Comparison of ENCODE assay signal across 13 mouse cellular contexts in the genomic region with DNA sequence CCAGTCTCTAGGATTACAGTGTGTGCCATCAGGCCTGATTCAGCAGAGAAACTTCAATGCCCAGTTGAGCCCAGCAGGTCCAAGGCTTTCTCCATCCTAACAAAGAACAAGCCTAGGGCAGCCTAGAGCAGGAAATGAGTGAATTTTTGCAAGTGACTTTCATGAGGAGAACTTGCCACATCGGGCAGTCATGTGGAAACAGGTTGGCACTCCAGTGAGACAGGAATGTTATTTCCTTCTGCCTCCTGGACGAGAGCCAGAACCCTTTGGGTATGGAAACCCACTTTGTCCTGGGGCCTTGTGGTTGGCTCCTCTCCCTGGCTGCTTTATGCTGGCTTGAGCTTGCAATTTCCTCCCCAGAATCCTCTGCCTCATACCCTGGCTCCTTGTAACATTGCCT. TPM values are rescaled to one million over a fixed set of nuclear protein-coding genes. Genes with fewer than 3 reads are reported as not detected.
DNase-seq lines count a peak whose midpoint lies in the region; ATAC-seq lines count a peak whose summit lies in the region.
"Had no signal": no experiment of that assay in that cellular context is flagged by ENCODE, and none has a peak within 500 bp of the region (broad histone marks: within the 10 kb centered on the region; RNA-seq: fewer than 3 reads in every experiment).

No protein-coding gene starts in this region.

- H3K9ac ChIP-seq in forebrain, embryonic 14.5 days (ENCODE audit: low read length), result no peak overlapping the region
- H3K9ac ChIP-seq: embryonic facial prominence, embryonic 13.5 days; midbrain, embryonic 12.5 days had no signal

- peak; percentile 68 for DNase-seq in forebrain, embryonic 14.5 days (ENCODE audit: low spot score)
- DNase-seq in forebrain, embryonic 10.5 days (ENCODE audit: extremely low spot score, low spot score), result no peak
- DNase-seq in 3134 (ENCODE audit: extremely low read depth, insufficient read length, low spot score), result peak; percentile 44
- peak; percentile 81 for DNase-seq in cerebellum, adult 9-11 months
- DNase-seq in kidney, postnatal 14 days, result peak; percentile 78
- no peak for DNase-seq in right cerebral cortex, postnatal 14 days
- no peak for DNase-seq in frontal cortex, adult 2 months (ENCODE audit: extremely low spot score in 1 of 2, low spot score in 1 of 2)
- DNase-seq in thymus, postnatal 4 days, result no peak
- DNase-seq: adrenal gland, postnatal 36 days; heart, adult 18-20 months; liver had no signal

- 0 out of 2 replicates have a peak, but pooled peaks cover 3% of the 10 kb centered on the region for H3K4me1 ChIP-seq in forebrain, embryonic 14.5 days (ENCODE audit: control insufficient read depth, insufficient read depth, low read length)
- peaks cover 5% of the 10 kb centered on the region for H3K4me1 ChIP-seq in forebrain, embryonic 10.5 days

- H3K4me3 ChIP-seq in forebrain, embryonic 14.5 days (ENCODE audit: low read depth, low read length), result no peak overlapping the region
- H3K4me3 ChIP-seq in forebrain, embryonic 10.5 days, result no peak overlapping the region
- H3K4me3 ChIP-seq: embryonic facial prominence, embryonic 13.5 days; midbrain, embryonic 12.5 days had no signal

- H3K27ac ChIP-seq in forebrain, embryonic 14.5 days (ENCODE audit: low read depth, low read length), result no peak overlapping the region
- no peak overlapping the region for H3K27ac ChIP-seq in forebrain, embryonic 10.5 days
- H3K27ac ChIP-seq: embryonic facial prominence, embryonic 13.5 days; midbrain, embryonic 12.5 days had no signal

- H3K27me3 ChIP-seq in forebrain, embryonic 14.5 days (replicated peaks; ENCODE audit: control insufficient read depth, insufficient read depth, low read length), result no peaks in the 10 kb centered on the region
- H3K27me3 ChIP-seq in forebrain, embryonic 10.5 days (ENCODE audit: poor library complexity, severe bottlenecking), result no peaks in the 10 kb centered on the region
- H3K27me3 ChIP-seq: embryonic facial prominence, embryonic 13.5 days had no signal

- H3K4me2 ChIP-seq in forebrain, embryonic 14.5 days (ENCODE audit: low read length), result no peak overlapping the region
- H3K4me2 ChIP-seq: embryonic facial prominence, embryonic 13.5 days; midbrain, embryonic 12.5 days had no signal

- H3K9me3 ChIP-seq in forebrain, embryonic 14.5 days (replicated peaks; ENCODE audit: control insufficient read depth, low read length), result no peaks in the 10 kb centered on the region
- H3K9me3 ChIP-seq in forebrain, embryonic 10.5 days, result no peaks in the 10 kb centered on the region
- H3K9me3 ChIP-seq: embryonic facial prominence, embryonic 13.5 days; midbrain, embryonic 12.5 days had no signal

- ATAC-seq in forebrain, embryonic 14.5 days, result peak; percentile 40; the same call in 1 of the 2 replicates

- no peaks in the 10 kb centered on the region for H3K36me3 ChIP-seq in forebrain, embryonic 14.5 days (ENCODE audit: control insufficient read depth, insufficient read depth, low read length)
- H3K36me3 ChIP-seq in forebrain, embryonic 10.5 days (replicated peaks), result no peaks in the 10 kb centered on the region
- H3K36me3 ChIP-seq: embryonic facial prominence, embryonic 13.5 days; midbrain, embryonic 12.5 days had no signal

- 52% methylated on average over 2 of the region's 2 CpGs for WGBS in forebrain, embryonic 14.5 days
- WGBS in forebrain, embryonic 10.5 days, result 83% methylated on average over 2 of the region's 2 CpGs

RNA-seq across cellular contexts. Expression of a gene that starts 30.8 kb away (rescaled TPM):
- polyA plus RNA-seq in forebrain, embryonic 14.5 days (2014; fragmentation: Nextera tagmentation; extraction: Ambion mirVana), result 44.9 and 48.8 TPM in 2 replicates
- 41.2 and 46.5 TPM in 2 replicates for polyA plus RNA-seq in forebrain, embryonic 10.5 days (2016; fragmentation: Nextera tagmentation; extraction: Ambion mirVana)
- 51.1 and 52.8 TPM in 2 replicates for polyA plus RNA-seq in frontal cortex, adult 2 months (2012; rRNA removed)

Comparison
In these comparisons a context has a peak if more than half of its experiments do, and no peak if none do; other contexts are left out.
1. DNase-seq: peak in forebrain, embryonic 14.5 days (single experiment), 3134 (single experiment), cerebellum, adult 9-11 months (single experiment) and kidney, postnatal 14 days (single experiment); none in forebrain, embryonic 10.5 days (single experiment), right cerebral cortex, postnatal 14 days (single experiment), frontal cortex, adult 2 months (0 of 2) and thymus, postnatal 4 days (single experiment).